Mouse (Mus musculus) urinary bladder, postnatal 14 days (tissue): ENCODE measurements around the gene Celf3.

Source experiments
- DNase-seq: peaks from one replicate; pipeline ENCODE4 v3.0.0; 2021; ENCODE audit warnings: low spot score

The Celf3 gene

DNA sequence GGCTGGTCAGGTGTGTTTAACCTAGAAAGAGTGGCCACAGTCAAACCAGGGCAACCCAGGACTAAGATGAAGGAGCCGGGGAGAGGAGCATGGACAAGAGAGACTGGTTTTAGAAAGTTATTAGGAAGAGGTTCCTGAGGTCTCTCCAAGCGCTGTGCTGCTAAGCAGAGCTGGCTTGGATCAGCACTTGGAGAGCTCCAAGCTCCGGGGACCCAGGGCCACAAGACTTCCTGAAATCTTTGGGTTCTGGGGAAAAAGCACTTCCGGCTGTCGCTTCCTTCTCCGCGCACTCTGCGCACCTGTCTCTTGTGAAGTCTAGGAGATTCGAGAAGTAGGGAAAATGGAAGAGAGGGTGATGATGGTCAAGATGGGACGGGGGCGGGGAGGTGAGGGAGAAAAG, 1.5 kb downstream of the Celf3 start:
- DNase-seq: peak; percentile 35

- DNase-seq: no peak
Measured at GRCm38 (mm10) chr3:94480291-94480884, 2.3 kb downstream of the Celf3 start, which contains the start of gene Riiad1. TSS of gene Riiad1 (minus strand) at chr3:94480341.

DNA sequence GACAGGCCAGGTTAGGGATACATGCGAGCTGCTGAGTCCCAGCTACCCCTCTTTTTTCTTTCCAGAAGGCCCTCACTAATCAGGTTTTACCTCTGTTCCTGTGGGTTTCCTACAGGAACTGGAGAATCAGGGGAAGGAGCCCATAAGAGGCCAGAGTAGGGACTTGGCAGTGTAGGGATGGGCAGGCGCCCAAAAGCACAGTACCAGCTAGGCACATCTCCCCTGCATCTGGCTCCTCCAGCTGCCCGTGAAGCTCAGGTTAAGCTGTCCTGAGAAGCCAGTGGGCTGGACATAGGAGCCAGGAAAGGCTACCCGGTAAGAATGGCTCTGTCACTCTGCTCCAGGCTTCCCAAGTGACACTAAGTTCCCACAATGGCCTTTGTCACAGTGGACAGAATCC, 3.3 kb downstream of the Celf3 start:
- no peak for DNase-seq

GRCm38 (mm10) chr3:94482764-94483385, 4.8 kb downstream of the Celf3 start:
- DNase-seq: peak; percentile 51

DNA sequence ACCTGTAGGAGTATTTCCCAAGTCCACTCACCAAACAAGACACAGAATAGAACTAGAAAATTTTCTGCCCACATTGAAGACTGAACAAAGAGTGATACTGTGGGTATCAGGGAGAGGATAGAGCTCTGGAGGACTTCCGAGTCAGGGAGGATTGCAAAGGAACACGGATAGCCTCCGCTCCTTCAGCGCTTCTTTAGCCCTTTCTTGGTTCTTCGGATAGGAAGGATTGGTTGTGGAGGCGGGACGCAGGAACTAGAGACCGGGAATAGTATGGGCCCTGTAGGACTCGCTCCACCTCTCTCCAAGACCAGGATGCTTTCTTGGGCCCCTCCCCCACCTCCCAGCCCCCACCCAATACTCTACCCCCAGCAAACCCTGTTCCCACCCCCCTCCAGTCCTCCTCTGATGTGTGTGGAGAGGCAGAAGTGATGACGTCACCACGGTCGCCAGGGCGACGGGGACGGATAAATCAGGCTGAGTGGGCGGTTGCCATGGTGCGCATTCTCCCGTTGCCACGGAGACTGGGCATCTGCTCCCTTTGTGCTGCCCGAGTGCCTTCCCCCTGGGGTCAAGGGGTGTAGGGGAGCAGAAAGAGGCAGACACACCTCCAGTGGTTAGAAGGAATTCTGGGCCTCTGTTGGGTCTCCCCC, 5.8 kb downstream of the Celf3 start:
- DNase-seq: no peak

- DNase-seq: no peak
Measured at GRCm38 (mm10) chr3:94485922-94486321, 7.8 kb downstream of the Celf3 start.

DNA sequence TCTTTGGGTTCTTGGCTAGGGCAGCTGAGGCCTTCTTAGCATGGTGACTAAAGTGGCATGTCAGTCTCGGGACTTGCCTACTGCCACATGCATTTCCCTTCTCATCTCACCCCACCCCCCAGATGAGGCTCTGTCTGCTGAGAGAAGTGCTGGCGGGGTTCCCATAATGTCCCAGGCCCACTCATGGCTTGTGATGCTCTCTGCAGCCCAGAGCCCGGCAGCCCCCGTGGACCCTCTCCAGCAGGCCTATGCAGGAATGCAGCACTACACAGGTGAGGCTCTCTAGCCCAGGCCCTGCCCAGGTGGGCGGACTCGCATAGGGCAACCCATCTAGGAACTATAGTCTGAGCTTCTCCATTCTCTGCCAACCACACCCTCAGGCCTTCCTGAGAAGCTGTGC, 9.5 kb downstream of the Celf3 start:
- no peak for DNase-seq

GRCm38 (mm10) chr3:94497162-94497561, 19.1 kb downstream of the Celf3 start:
- DNase-seq: no peak

DNA sequence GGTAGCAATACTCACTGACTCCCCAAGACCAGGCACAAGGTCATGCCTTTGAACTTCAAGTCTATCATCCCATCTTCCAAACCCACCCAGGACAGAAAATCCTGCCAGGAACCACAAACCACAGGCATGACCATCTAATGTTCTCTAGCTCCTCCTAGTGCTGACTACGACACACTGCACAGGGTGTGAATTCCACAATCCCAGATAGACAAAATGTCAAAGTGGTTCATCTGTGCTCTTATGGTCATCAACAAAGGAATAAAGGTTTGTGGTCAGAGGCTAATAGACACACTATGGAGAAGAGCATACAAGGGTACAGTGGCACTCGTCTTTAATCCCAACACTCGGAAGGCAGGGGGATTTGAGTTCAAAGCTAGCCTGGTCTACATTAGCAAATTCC, 24.1 kb downstream of the Celf3 start:
- no peak for DNase-seq

GRCm38 (mm10) chr3:94506664-94507063, 28.6 kb downstream of the Celf3 start:
- DNase-seq: no peak

GRCm38 (mm10) chr3:94526731-94527130, 48.6 kb downstream of the Celf3 start:
- DNase-seq: no peak

DNA sequence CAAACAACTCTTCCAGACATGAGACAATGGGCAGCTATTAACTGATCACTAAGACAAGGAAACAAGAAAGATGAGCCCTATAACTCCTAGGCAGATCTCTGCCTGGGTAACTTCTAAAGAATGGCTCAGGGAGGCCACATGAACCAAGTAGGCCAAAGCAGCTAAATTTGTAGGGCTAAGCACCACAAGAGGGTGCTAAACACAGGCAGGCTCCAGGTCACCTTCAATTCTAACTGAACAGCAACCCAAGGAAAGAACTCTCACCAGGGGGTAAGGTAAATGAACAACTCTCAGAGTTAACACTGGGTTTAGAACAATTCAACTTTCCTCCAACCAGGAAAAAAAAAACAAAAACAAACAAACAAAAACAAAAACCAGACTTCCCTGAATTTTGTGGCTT, 55.9 kb downstream of the Celf3 start:
- DNase-seq: peak; percentile 38

DNA sequence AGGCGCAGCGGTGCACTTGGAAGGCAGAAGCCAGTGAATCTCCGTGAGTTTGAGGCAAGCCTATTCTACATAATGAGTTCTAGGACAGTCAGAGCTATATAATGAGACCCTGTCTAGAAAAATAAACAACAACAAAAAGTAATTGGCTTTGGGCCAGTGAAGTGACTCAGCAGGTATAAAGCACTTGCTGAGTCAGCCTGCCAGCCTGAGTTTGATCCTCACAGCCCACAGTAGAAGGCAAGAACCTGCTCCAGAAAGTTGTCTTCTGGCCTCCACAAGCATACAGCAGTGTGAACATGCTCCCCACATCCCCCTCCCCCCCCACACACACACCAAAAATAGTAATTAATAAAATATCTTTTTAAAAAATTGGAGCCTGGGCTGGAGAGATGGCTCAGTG, 59.1 kb downstream of the Celf3 start:
- DNase-seq: no peak
